Mouse (Mus musculus): ENCODE results near the gene 2310011J03Rik.
A peak's percentile ranks its signal among the peaks of the same experiment; 100 is the strongest.

2310011J03Rik gene

DNA sequence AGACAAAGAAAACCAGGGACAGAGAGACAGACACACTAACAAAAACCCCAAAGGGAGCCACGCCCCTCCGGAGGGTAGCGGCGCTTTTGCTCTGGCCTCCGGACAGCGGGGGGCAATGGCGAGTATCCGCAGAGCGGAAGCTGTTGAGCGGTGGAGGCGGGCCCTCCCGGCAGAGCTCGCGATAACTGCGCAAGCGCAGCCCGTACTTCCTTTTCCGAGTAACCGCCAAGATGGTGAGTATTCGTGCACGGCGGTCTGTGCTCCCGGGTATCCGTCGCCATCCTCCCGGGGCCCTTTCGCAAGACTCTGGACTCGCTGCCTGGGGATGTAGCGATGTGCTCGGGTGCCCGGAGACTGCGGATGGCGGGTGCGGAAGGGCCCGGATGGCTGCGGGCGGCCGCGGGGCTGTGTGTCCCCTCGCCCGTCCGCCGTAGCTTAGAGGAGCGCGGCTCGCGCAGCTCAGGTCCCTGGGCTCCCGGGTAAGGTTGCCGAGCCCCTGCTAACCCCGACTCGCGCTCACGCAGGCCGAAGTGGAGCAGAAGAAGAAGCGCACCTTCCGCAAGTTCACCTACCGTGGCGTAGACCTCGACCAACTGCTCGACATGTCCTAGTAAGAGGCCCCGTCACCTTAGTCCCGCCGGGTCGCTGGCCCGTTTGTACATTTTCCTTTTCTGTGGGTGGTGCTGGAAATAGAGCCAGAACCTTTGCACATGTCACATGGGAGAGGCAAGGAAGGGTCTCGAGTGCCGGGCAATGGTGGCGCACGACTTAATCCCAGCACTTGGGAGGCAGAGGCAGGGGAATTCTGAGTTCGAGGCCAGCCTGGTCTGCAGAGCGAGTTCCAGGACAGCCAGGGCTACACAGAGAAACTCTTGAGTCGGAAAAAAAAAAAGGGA is 27.8 kb downstream of the 2310011J03Rik start, which contains the start of gene Rps15:
TSS of gene Rps15 (plus strand) at position 203 of the 896 bp plus-strand sequence.
- peak; percentile 94 to 97 for DNase-seq (ENCODE audit: low spot score in 2 of 2)

DNA sequence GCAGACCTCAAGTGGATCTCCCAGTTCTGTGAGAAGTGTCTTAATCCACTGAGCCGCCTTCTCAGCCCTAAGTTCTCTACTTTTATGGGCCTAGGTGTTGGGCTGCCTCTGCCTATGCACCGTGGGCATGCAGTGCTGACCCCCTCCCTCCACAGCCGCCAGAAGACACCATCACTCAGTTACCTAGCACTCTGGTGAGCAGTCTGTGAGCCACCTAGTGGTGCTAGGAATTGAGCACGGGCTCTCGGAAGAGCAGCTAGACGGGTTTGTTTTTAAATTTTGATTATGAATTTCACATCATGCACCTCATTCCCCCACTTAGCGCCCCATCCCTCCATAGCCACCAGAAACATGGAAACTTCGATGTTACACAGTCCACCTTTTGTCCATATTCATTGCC is 31.7 kb downstream of the 2310011J03Rik start:
- no peak for DNase-seq (ENCODE audit: low spot score in 2 of 2)

DNA sequence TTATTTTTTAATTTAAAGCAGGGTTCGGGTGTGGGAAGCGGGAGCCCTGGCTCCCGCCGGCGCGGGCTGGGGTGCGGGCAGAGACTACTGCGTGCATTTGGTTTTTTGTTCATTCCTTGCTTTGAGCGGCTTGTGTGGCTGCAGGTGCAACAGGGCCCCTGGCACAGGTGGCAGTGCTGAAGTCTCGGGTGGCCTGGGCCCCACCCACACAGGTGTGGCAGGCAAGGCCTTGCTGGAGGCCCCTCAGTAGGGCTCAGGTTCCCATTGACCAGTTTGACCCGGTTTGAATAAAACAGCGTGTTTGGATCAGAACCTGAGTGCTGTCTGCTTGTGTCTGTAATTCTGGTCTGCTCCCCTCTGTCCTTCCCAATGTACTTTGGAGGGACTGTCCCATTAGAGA is 32.2 kb downstream of the 2310011J03Rik start:
- no peak for DNase-seq (ENCODE audit: low spot score in 2 of 2)

DNA sequence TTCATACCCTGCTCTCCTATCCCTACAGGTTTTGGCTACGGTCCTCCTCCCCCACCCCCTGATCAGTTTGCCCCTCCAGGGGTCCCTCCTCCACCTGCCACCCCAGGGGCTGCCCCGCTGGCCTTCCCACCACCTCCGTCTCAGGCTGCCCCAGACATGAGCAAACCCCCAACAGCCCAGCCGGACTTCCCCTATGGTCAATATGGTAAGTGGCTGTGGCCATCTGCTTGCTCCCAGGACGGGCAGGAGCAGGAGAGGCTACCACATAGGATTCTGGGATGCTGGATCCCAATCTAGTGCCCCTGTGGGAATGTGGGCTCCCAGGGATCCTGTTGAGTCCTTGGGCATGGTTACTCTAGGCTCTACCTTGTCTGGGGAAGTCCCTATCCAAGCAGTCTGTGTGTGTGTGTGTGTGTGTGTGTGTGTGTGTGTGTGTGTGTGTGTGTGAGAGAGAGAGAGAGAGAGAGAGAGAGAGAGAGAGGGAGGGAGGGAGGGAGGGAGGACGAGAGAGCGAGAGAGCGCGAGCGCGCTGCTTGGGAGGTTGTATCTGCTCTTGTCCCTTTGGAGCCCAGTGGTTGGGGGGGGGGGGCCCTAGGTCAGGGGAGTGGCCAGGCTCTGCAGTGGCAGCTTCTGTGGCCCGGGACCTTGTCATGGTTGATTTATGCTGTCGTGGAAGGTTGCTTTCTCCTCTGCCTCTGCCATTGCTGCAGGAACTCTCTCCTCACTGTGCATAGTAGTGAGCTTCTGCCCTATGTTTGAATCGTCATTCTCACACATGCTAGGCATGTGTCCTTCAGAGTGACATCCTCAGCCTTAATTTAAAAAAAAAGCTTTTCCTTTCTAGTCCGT is 34.9 kb downstream of the 2310011J03Rik start:
- no peak for DNase-seq (ENCODE audit: low spot score in 2 of 2)

DNA sequence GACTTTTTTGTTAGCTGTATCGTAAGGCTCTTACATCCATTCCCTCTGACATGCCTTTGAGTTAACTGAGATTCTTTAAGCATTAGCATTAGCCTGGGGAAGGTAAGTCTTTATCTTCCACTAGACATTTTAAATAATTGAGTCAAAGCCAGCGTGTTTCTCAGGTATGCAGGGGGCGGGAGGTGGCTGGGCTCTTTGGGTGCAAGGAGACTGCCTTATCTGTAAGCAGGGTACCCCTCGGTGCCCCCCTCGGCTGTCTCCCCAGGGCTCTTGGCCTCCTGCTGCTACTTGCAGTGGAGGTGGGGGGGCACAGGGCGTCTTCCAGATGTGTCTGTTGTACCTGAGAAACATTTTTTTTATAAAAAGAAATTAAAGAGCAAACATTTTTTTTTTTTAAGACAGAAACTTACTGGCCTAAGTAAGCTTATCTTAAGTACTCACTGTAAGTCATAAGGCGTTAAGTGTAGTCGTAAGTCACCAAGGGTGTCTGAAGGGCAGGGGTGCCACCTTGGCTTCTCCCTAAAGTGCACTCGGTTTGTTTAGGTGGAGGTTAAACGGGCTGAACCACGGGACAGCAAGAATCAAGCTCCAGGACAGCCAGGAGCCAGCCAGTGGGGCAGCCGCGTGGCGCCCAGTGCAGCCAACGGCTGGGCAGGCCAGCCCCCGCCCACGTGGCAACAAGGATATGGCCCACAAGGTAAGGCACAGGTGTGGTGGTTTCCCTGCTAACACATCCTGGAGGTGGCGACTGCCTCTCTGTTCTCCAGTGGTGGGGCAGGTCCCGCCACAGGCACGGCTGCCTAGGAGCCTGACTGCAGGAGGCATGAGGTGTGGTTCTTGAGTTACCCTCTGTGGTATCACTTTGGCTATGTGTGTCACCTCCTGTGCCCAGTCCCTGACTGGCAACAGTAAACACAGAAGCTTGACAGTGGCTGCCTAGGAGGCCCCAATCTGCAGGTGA is 37.6 kb downstream of the 2310011J03Rik start:
- no peak for DNase-seq (ENCODE audit: low spot score in 2 of 2)

DNA sequence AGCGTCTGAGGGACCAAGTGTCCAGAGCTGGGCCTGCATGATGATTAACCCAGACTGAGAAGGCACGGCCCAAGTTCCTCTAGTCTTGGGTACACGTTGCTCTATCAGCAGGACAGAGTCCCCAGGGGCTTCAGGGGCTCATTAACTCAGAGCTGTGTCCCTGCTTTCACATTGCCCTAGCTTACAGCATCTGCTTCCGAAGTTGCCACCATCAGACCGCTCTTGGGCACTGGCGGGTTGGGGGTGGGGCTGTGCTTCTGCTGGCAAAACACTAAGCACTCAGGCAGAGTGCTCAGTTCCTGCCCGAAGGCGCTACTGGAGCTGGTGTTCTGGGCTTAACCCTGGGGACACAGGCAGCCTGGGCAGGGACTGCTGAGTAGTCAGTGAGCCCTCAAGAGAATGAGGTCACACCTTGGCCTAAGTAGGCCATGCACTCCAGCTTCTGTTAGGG is 38.4 kb downstream of the 2310011J03Rik start:
- DNase-seq (ENCODE audit: low spot score in 2 of 2): no peak

DNA sequence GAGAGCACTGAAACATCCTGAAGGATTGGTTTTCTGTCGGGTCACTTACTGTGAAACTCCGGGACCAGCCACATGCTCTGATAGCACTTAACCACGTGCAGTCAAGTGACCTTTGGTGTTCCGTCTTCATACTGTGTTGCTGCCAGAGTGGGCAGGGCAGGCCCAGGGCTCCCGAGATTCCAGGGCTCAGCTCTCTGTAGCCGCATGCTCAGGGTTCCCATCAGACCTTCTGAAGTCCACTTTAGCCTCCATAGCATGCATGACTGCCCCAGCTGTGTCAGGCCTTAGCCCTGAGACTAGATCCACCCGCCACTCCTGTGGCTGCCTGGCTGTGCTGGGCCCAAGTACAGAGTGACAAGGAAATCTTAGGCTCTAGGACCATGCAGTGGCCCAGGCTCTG is 39.0 kb downstream of the 2310011J03Rik start:
- DNase-seq (ENCODE audit: low spot score in 2 of 2): no peak

DNA sequence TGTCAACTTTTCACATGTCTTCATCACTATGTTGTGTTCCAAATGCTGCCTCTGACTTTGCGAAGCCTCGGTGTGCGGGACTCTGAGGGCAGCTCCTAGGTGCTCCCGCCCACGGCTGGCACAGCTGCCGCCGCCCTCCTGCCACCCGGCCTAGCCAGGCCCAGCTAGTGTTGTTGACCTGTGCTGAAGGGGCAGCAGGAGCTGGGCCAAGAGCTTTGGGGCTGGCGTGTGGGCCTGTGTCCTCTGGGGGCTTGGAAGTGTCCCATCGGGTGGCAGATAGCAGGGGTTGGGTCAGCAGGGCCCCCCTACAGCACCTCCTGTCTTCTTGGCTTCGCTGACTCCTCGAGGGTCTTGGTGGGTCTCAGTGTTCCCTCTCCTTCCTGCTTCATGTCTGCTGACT is 41.1 kb downstream of the 2310011J03Rik start:
- no peak for DNase-seq (ENCODE audit: low spot score in 2 of 2)

DNA sequence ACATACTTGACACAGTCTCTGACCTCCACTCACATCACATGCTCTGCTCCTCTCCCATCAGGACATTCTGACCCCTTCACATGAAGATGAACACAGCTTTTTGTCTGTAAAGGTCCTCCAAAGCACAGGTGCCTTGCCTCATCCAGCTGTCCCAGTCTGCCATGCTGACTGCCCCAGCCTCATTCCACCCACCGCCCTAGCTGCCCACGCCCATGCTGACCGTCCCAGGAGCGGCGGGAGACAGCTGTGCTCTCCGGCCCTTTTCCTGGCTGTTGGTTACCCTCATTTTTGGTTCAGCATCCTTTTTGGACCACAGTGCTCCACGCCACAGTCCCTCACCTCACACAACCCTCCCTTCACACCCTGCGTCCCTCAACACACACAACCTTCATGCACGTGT is 41.9 kb downstream of the 2310011J03Rik start:
- DNase-seq (ENCODE audit: low spot score in 2 of 2): no peak

DNA sequence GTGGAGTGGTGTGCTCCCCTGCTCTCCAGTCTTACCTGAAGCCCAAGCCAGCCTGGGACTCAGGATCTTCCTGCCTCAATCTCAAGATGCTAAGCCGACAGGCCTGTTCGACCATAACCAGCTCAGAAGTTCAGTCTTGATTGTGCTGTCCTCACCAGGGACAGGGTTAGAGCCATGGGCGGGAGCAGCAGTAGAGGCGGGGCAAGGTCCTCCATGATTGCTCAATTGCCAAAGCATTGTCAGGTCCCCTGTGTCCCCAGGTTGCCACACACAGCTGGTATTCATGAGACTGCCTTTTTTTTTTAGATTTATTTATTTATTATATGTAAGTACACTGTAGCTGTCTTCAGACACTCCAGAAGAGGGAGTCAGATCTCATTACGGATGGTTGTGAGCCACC is 44.1 kb downstream of the 2310011J03Rik start:
- DNase-seq (ENCODE audit: low spot score in 2 of 2): no peak

DNA sequence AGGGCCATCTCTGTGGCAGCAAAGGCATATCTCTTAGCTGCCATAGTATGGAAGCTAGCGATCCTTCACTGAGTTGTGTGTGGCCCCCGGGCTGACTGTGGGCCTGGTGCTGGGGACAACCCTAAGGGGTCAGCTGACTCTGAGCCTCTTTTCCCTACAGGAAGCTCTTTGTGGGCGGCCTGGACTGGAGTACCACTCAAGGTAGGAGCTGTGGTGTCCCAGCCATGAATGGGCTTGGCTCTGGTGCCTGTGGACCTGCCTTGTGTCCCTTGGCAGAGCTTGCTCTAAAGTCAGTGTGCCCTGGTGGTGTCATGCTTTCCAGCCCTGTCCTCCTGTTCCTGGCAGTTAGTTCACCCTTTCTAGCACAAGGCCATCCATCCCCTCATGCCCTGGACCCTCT is 46.5 kb downstream of the 2310011J03Rik start:
- no peak for DNase-seq (ENCODE audit: low spot score in 2 of 2)

DNA sequence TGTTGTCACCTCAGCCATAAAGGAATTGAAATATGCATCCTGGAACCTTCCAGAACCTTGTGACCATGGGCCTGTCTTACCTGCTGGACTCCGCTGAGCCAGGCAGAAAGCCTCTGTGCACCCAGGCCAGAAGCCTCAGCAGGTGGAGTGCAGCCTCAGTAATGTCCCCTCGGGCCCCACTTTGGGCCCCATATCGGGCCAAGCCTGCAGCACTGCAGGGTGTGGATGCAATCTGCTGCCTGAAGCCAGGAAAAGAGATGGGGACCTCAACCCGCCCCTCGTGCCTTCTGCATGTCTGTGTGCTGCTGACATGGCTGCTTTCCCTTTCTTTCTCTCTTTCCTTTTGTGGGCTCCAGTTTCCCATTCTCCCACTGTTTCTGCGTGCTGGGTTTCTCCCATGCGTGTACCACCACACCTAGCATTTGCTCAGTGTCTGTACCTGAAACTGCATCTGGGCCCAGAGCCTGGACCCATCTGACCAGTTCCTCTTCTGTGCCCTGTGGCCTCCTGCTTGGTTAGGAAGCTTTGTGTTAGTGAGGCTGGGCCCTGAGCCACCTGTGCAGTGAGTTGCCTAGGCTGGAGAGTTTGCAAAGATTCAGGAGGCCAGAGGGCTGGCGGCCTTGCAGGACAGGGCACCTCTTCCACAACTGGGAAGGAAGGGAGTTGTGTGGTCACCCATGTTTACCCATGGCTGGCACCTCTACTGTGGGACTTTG is 48.3 kb downstream of the 2310011J03Rik start:
- DNase-seq (ENCODE audit: low spot score in 2 of 2): no peak

DNA sequence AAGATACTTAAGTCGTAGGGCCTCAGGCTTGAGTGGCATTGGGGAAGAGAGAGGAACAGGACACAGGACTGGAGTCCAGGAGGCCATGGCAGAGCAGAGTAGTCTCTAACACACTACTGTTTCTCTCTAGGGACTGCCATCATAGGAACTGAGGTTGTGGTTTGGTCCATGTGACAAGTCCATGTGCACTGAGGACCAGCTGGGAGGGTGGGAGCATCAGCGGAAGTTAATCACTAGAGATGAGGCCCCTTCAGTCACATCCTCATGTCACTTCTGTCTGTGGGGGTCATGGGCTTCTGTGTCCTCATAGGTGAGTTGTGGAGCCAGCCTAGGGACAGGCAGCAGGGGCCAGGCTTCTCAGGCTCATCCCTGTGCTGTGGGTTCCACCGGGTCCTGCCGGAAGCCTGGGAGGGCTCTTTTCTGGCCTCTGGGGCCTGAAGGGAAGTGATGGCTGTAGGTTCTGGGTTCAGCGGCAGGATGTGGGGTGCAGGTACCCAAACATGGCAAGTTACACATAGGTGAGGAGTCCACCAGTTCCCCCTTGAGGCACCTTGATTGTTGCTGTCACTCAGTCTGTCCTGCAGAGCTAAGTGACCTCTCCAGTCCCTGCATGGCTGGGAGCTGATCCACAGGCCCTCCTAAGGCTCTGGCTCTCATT is 49.0 kb downstream of the 2310011J03Rik start:
- no peak for DNase-seq (ENCODE audit: low spot score in 2 of 2)

DNA sequence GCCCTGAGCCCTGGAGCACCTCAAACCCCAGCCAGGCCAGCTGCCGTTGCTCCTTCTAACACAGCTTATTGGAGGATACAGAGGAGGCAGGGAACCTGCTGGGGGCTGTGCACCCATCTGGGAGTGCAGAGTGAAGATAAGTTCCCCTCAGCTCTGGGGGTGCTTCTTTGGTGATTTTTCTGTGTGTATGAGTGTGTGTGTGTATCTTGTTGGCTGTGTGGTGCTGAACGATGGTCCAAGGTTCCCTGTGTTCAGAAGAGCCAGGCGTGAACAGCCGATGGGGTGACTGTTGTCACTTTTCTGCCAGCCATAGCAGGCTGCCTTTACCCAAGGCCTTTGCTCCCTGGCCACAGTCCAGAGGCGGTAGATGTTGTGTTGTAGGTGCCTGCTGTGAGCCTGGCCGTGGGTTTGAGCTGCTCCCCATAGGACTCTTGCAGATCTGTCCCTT is 49.6 kb downstream of the 2310011J03Rik start:
- peak in 1 of 2 experiments; percentile 45 for DNase-seq (ENCODE audit: low spot score in 2 of 2)

DNA sequence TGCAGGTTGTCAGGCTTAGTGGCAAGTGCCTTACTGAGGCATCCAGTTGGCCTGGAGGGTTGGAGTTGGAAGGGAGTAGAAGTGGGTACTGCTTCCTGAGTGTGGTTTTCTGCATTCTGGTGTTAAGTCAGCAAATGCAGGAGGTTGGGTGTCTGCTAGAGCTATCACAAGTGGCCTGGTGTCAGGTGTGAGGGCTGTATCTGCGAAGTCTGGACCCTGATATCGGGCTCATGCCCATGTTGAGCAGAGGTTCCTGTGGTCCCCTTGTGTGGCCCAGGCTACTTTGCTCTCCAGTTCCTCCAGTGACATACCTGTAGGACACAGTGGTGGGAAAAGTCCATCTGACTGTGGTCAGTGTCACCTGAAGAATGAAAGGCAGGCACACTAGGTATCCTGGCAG is 50.2 kb downstream of the 2310011J03Rik start:
- DNase-seq (ENCODE audit: low spot score in 2 of 2): no peak

Data from spleen, postnatal 4 days (tissue).